Mouse (Mus musculus) C2C12 (cell line): ENCODE data around the gene Gm20388. TPM values are rescaled to one million over a fixed set of nuclear protein-coding genes. Genes with fewer than 3 reads are reported as not detected.
A peak's percentile ranks its signal among the peaks of the same experiment; 100 is the strongest.

Source experiments
- H3K27me3 ChIP-seq: one replicate; pipeline ENCODE4 v1.6.1; 2011; ENCODE audit not compliant: control insufficient read depth, insufficient read depth, insufficient read length
- H3K36me3 ChIP-seq: one replicate; pipeline ENCODE4 v1.6.1; 2011; ENCODE audit not compliant: control insufficient read depth, insufficient read depth
- H3K4me3 ChIP-seq: one replicate; pipeline ENCODE4 v1.5.1; 2011; ENCODE audit warnings: mild to moderate bottlenecking, control low read depth; ENCODE audit not compliant: poor library complexity, insufficient read depth, severe bottlenecking
- H3K79me2 ChIP-seq: one replicate; pipeline ENCODE4 v1.6.1; 2011; ENCODE audit not compliant: control insufficient read depth, insufficient read depth
- H3K79me3 ChIP-seq: one replicate; pipeline ENCODE4 v1.6.1; 2011; ENCODE audit warnings: low read depth, control low read depth
- H3ac ChIP-seq: one replicate; pipeline ENCODE3; 2011; ENCODE audit warnings: low read depth; ENCODE audit not compliant: control insufficient read depth, insufficient read length
- CEBPB ChIP-seq: IDR thresholded peaks from one replicate; pipeline ENCODE4 v1.6.1; 2011; ENCODE audit warnings: low read depth, mild to moderate bottlenecking, control low read depth, moderate library complexity
- CTCF ChIP-seq: IDR thresholded peaks from one replicate; pipeline ENCODE4 v1.5.1; 2011; ENCODE audit not compliant: control insufficient read depth, insufficient read depth, insufficient read length
- FOSL1 ChIP-seq: IDR thresholded peaks from one replicate; pipeline ENCODE4 v1.8.0; 2011; ENCODE audit warnings: mild to moderate bottlenecking, low read length; ENCODE audit not compliant: poor library complexity, insufficient read depth, severe bottlenecking
- MAX ChIP-seq: IDR thresholded peaks from one replicate; pipeline ENCODE4 v1.6.1; 2011; ENCODE audit warnings: mild to moderate bottlenecking, control low read depth
- MYOD1 ChIP-seq: IDR thresholded peaks from one replicate; pipeline ENCODE4 v1.6.1; 2011; ENCODE audit warnings: low read depth; ENCODE audit not compliant: control insufficient read depth, insufficient read length
- MYOG ChIP-seq: IDR thresholded peaks from one replicate; pipeline ENCODE4 v1.6.1; 2011; ENCODE audit not compliant: control insufficient read depth, insufficient read length; ENCODE audit errors: extremely low read depth
- USF1 ChIP-seq: IDR thresholded peaks from one replicate; pipeline ENCODE4 v1.6.1; 2011; ENCODE audit warnings: low read depth, mild to moderate bottlenecking, control low read depth, moderate library complexity
- polyA plus RNA-seq: library from polyadenylated mRNA; unstranded; fragments of >200 nt; fragmentation: generic; extraction: Trizol; gene quantifications from one replicate; pipeline ENCODE4 v1.2.1, GENCODE M21; 2012; ENCODE audit warnings: missing spikeins

Gene Gm20388
- polyA plus RNA-seq, 1 experiment = 15.0 TPM

DNA sequence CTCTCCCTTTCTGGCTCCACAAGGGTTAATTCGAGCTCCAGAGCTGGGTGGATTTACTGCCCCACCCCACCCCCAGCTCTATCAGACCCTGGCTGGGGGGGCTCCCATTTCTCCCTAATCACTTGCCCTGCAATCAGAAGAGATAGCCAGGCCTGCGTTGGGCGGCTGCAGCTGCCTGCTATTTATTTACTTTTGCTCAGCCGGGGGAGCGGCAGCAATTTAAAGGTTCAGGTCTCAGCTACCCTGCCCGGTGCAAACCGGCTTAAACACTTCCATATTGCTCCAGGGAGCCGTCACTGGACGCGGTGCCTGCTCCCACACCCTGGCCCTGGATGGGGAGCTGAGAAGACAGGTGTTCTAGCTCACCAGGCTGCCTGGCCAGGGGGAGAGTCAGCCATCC lies 1467.0 kb downstream of the Gm20388 start:
- H3ac ChIP-seq = no peak overlapping the region
- peaks cover 3% of the 10 kb centered on the region for H3K27me3 ChIP-seq
- H3K4me3 ChIP-seq = no peak overlapping the region
- no peaks in the 10 kb centered on the region for H3K79me3 ChIP-seq
- H3K36me3 ChIP-seq = no peaks in the 10 kb centered on the region
- no peak for TF ChIP-seq CTCF
- no peak for TF ChIP-seq CEBPB
- no peak for TF ChIP-seq MYOD1
- no peak for TF ChIP-seq FOSL1
- no peak for TF ChIP-seq MYOG
- no peak for TF ChIP-seq USF1
- TF ChIP-seq MAX = no peak
- H3K79me2 ChIP-seq = no peaks in the 10 kb centered on the region

DNA sequence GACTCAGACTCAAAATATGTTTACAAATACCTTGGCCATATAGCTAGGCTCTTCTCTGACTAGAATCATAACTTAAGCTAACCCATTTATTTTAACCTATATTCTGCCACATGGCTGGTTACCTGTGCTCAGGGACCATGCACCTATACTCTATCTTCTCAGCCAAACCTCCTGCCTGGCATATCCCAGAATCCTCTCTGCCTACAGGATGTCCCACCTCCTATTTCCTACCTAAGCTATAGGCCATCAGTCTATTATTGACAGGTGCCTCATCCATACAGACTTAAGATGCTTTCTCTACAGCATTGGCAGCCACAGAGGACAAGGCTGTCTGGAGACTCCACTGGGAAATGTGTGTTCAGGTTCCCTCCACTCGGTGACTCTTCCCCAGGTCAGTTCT lies 1468.7 kb downstream of the Gm20388 start:
- no peak overlapping the region for H3ac ChIP-seq
- H3K79me2 ChIP-seq = no peaks in the 10 kb centered on the region
- no peak overlapping the region for H3K4me3 ChIP-seq
- no peaks in the 10 kb centered on the region for H3K36me3 ChIP-seq
- no peak for TF ChIP-seq MYOD1
- no peak for TF ChIP-seq MAX
- TF ChIP-seq MYOG = no peak
- TF ChIP-seq FOSL1 = no peak
- TF ChIP-seq CTCF = no peak
- no peak for TF ChIP-seq USF1
- no peak for TF ChIP-seq CEBPB
- H3K27me3 ChIP-seq = peaks cover 7% of the 10 kb centered on the region
- H3K79me3 ChIP-seq = no peaks in the 10 kb centered on the region

DNA sequence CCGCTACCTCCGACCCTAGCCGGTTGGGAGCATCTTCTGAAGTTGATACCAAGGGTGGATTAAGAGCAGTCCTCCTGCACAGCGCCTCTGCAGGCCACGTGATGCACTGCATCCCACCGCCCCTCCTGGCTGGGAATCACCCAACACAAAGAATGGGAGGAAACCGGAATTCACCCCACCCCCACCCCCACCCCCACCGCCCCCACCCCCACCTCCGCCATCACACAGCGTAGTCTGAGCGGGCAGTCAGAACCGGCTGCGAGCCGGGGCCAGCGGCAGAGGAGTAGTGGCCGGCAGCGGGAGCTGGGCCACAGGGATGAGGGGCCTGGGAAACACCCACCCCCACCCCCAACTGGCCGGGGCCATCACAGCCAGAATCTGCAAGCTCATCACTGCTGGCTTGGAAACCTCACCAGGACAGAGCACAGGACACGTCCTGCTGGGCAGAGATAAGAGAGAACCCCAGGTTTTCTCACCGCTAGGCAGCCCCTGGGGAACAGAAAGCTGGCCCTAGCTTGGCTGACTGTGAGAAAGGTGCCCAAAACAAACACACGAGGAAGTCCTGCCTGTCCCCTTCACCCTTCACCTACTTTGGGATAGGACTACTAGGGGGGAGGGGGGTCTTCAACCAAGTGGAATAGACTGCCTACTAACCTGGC lies 1472.1 kb downstream of the Gm20388 start:
- TF ChIP-seq MYOD1 (no peak), MYOG (no peak), CTCF (peak; percentile 64), MAX (no peak), USF1 (peak; percentile 72), FOSL1 (no peak), CEBPB (no peak)
- Histone ChIP-seq H3K27me3 (peaks cover 15% of the 10 kb centered on the region), H3K4me3 (no peak overlapping the region), H3ac (no peak overlapping the region), H3K79me3 (no peaks in the 10 kb centered on the region), H3K79me2 (no peaks in the 10 kb centered on the region), H3K36me3 (no peaks in the 10 kb centered on the region)

DNA sequence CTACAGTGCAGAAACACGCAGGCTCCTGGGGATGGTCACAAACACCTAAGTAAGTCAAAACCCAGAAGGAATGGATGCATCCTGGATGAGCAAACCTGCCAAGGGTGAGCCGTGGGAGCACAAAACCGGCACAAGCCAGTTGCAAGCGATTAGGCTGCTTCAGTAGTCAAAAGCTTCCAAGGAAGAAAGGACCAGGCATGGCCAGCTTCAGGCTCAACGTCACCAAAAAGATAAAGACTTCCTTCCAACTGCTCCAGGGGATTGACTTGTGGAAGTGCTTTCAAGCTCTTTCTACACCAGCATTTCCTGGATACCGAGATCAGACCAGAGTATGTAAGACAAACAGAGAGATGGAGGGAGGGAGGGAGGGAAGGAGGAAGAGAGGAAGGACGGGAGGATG lies 1474.9 kb downstream of the Gm20388 start:
- TF ChIP-seq USF1 = no peak
- no peak for TF ChIP-seq FOSL1
- TF ChIP-seq MYOD1 = no peak
- no peak for TF ChIP-seq CEBPB
- TF ChIP-seq MYOG = no peak
- TF ChIP-seq CTCF = no peak
- peaks cover 12% of the 10 kb centered on the region for H3K27me3 ChIP-seq

DNA sequence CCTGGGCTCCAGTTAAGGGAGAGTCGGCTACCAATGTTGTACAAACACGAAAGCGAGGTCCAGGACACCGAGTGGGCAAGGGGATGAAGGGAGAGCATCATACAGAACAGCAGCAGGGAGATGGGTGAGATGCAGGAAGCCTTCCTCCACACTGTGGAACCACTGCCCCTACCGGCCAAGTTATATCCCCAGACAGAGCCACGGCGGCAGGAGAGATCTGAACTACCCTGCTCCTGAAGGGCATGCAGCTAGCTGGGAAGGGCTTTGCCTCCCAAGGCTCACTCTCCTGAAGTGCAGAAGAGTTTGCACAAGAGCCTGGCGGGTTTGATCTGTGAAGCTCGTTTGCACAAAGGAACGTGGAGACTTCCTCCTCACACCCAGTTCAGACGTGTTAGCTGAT lies 1480.0 kb downstream of the Gm20388 start:
- no peaks in the 10 kb centered on the region for H3K79me3 ChIP-seq
- H3K79me2 ChIP-seq = no peaks in the 10 kb centered on the region
- no peak overlapping the region for H3ac ChIP-seq
- TF ChIP-seq CTCF (peak; percentile 31), MYOD1 (no peak)
- no peaks in the 10 kb centered on the region for H3K36me3 ChIP-seq
- H3K27me3 ChIP-seq = peaks cover 18% of the 10 kb centered on the region
- H3K4me3 ChIP-seq = no peak overlapping the region

More for the DNA sequence above, 1474.9 kb downstream of the Gm20388 start:
- H3K4me3 ChIP-seq = no peak overlapping the region
- H3ac ChIP-seq = no peak overlapping the region
- no peaks in the 10 kb centered on the region for H3K36me3 ChIP-seq
- H3K79me2 ChIP-seq = no peaks in the 10 kb centered on the region
- no peaks in the 10 kb centered on the region for H3K79me3 ChIP-seq

DNA sequence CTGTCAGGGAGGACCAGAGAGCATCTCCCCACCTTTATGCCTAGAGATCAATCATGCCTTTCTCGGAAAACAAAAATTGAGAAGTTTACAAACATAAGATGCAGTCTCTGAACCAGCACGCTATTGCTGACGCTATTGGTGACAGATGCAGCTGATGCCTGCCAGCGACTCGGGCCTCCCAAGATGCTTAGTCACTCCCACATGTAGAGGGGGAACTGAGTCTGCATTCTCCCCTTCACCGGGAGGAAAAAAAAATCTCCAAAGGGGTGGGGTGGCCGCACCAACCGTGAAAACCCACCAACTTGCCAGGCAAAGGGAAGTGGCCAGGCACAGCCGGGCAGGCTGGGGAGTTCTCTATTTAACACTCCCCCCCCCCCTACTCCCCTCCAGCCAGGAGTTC lies 1480.6 kb downstream of the Gm20388 start:
- Histone ChIP-seq H3K79me3 (no peaks in the 10 kb centered on the region), H3ac (no peak overlapping the region), H3K27me3 (peaks cover 19% of the 10 kb centered on the region), H3K36me3 (no peaks in the 10 kb centered on the region), H3K4me3 (no peak overlapping the region), H3K79me2 (no peaks in the 10 kb centered on the region)
- TF ChIP-seq MYOD1 (no peak), FOSL1 (no peak), MAX (no peak), CTCF (no peak), CEBPB (no peak)
